Mouse (Mus musculus) embryonic facial prominence, embryonic 13.5 days (tissue): ENCODE data around the gene Fstl4. TPM values are rescaled to one million over a fixed set of nuclear protein-coding genes. Genes with fewer than 3 reads are reported as not detected.

Source experiments
- ATAC-seq: fragments of 200-750 bp; cut with Nextera tagmentation; 2 replicates; pipeline ENCODE4 v1.8.0; 2017; ENCODE audit warnings: low read depth; ENCODE audit not compliant: insufficient number of reproducible peaks, insufficient read depth, low FRiP score, low TSS enrichment
- H3K27ac ChIP-seq: fragments of 300-500 bp; sonication (generic); 2 replicates; pipeline ENCODE4 v1.5.1; 2015; ENCODE audit warnings: moderate library complexity, mild to moderate bottlenecking, inconsistent platforms
- H3K27me3 ChIP-seq: fragments of 300-500 bp; sonication (generic); 2 replicates; pipeline ENCODE4 v1.6.1; 2015; ENCODE audit warnings: mild to moderate bottlenecking, inconsistent platforms
- H3K36me3 ChIP-seq: fragments of 300-500 bp; sonication (generic); 2 replicates; pipeline ENCODE4 v1.6.1; 2015; ENCODE audit warnings: mild to moderate bottlenecking, inconsistent platforms
- H3K4me1 ChIP-seq: fragments of 300-500 bp; sonication (generic); 2 replicates; pipeline ENCODE4 v1.6.1; 2015; ENCODE audit warnings: inconsistent platforms
- H3K4me2 ChIP-seq: fragments of 300-500 bp; sonication (generic); 2 replicates; pipeline ENCODE4 v1.6.1; 2015; ENCODE audit warnings: moderate library complexity, mild to moderate bottlenecking, inconsistent platforms
- H3K4me3 ChIP-seq: fragments of 300-500 bp; sonication (generic); 2 replicates; pipeline ENCODE4 v1.5.1; 2015; ENCODE audit warnings: mild to moderate bottlenecking, inconsistent platforms
- H3K9ac ChIP-seq: fragments of 300-500 bp; sonication (generic); 2 replicates; pipeline ENCODE4 v1.6.1; 2015; ENCODE audit warnings: mild to moderate bottlenecking, inconsistent platforms
- H3K9me3 ChIP-seq: fragments of 300-500 bp; sonication (generic); 2 replicates; pipeline ENCODE4 v1.6.1; 2016; ENCODE audit warnings: inconsistent platforms
- WGBS: fragments of 180-500 bp; shearing (Covaris S2); methylation state at CpG from one replicate; pipeline ENCODE4 v1.1.7; 2015; ENCODE audit warnings: mixed read lengths; 5-methylcytosine and 5-hydroxymethylcytosine counted together
- polyA plus RNA-seq: library from polyadenylated mRNA; unstranded; fragments of >200 nt; fragmentation: Nextera tagmentation; extraction: Ambion mirVana; gene quantifications from 2 replicates; pipeline ENCODE4 v1.2.1, GENCODE M21; 2015

The Fstl4 gene
- polyA plus RNA-seq, 1 experiment from 2014 or later = 1.7 TPM

GRCm38 (mm10) chr11:53028421-53029168 lies 264.2 kb downstream of the Fstl4 start:
- H3K36me3 ChIP-seq = no peaks in the 10 kb centered on the region
- ATAC-seq = no peak
- 82% methylated on average over 7 of the region's 7 CpGs for WGBS

DNA sequence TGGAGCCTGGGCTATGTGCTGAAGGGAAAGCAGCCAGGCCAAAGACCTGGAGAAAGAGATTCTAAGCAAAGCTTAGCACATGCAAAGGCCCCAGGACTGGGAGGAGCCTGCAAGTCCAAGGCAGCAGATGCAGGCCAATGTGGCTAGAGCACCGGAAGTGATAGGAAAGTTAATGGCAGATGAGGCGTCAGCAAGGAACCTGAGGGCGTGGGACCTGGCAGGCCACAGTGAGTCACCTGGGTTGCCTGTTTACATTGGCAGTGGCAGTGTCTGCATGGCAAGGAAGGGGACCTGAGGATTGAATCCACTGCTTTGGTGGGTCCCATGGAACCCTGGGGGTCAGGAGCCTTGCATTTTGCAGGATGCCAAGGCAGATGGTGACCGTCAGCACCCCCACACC lies 267.3 kb downstream of the Fstl4 start:
- WGBS = 87% methylated on average over 4 of the region's 4 CpGs
- no peaks in the 10 kb centered on the region for H3K9me3 ChIP-seq
- ATAC-seq = no peak
- H3K4me3 ChIP-seq = no peak overlapping the region
- H3K9ac ChIP-seq = no peak overlapping the region
- no peak overlapping the region for H3K27ac ChIP-seq
- no peak overlapping the region for H3K4me2 ChIP-seq
- no peaks in the 10 kb centered on the region for H3K36me3 ChIP-seq
- peaks cover 5% of the 10 kb centered on the region; the same call in 1 of the 2 replicates for H3K4me1 ChIP-seq
- 0 out of 2 replicates have a peak, but pooled peaks cover 2% of the 10 kb centered on the region for H3K27me3 ChIP-seq

More at GRCm38 (mm10) chr11:53028421-53029168, 264.2 kb downstream of the Fstl4 start:
- Histone ChIP-seq H3K4me2 (no peak overlapping the region), H3K9me3 (no peaks in the 10 kb centered on the region; the same call in 1 of the 2 replicates), H3K27ac (no peak overlapping the region), H3K9ac (no peak overlapping the region), H3K27me3 (0 out of 2 replicates have a peak, but pooled peaks cover 2% of the 10 kb centered on the region), H3K4me1 (no peaks in the 10 kb centered on the region), H3K4me3 (no peak overlapping the region)

GRCm38 (mm10) chr11:53032336-53032735 lies 267.9 kb downstream of the Fstl4 start:
- H3K36me3 ChIP-seq = no peaks in the 10 kb centered on the region
- H3K4me3 ChIP-seq = no peak overlapping the region
- no peak for ATAC-seq
- H3K4me1 ChIP-seq = peaks cover 5% of the 10 kb centered on the region; the same call in 1 of the 2 replicates
- no peaks in the 10 kb centered on the region for H3K9me3 ChIP-seq
- no peak overlapping the region for H3K4me2 ChIP-seq
- no peak overlapping the region for H3K9ac ChIP-seq
- no peak overlapping the region for H3K27ac ChIP-seq
- 0 out of 2 replicates have a peak, but pooled peaks cover 2% of the 10 kb centered on the region for H3K27me3 ChIP-seq
- 25% methylated on average over 4 of the region's 4 CpGs for WGBS

DNA sequence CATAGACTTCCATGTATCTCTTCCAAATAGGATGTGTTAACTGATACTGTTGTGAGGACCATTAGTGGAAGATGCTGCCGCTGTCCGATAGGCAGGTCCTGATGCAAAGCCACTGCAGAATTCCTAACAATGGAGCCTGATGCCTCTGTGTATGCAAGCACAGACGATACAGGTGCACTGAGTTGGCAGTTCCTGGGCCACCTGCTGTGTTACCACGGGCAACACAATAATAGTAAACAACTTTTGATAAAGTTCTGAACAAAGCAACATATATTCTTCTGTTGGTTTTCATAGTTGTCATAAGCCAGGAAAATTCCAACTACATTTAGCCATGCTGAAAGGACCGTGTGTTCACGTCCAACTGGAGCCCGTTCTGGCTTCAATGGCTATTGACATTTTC lies 271.0 kb downstream of the Fstl4 start:
- Histone ChIP-seq H3K4me1 (peaks cover 5% of the 10 kb centered on the region; the same call in 1 of the 2 replicates), H3K9me3 (no peaks in the 10 kb centered on the region), H3K36me3 (no peaks in the 10 kb centered on the region), H3K4me2 (no peak overlapping the region), H3K27ac (no peak overlapping the region), H3K27me3 (0 out of 2 replicates have a peak, but pooled peaks cover 2% of the 10 kb centered on the region), H3K4me3 (no peak overlapping the region), H3K9ac (no peak overlapping the region)
- 85% methylated on average over 7 of the region's 7 CpGs for WGBS
- no peak for ATAC-seq

DNA sequence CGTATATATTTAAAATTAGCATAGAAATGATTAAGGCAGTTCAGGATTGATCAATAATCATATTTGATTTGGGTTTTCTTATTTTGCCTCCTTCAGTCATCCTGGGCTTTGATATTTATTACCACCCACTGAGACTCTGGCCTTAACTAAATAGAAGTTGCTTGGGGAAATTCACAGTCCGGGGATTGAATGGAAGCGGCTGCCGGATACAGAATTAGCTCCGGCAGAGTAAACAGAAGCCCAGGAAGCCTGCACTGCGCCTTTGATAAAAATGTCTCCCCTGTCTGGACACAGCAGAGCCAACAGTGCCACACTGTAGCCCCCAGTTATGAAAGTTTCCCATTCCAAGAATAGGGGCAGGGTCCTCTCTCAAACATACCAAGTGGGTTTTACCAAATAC lies 282.4 kb downstream of the Fstl4 start:
- Histone ChIP-seq H3K4me1 (no peaks in the 10 kb centered on the region), H3K4me3 (no peak overlapping the region), H3K27me3 (no peaks in the 10 kb centered on the region), H3K9me3 (no peaks in the 10 kb centered on the region), H3K9ac (no peak overlapping the region), H3K27ac (no peak overlapping the region), H3K36me3 (no peaks in the 10 kb centered on the region), H3K4me2 (no peak overlapping the region)
- 56% methylated on average over 6 of the region's 6 CpGs for WGBS
- no peak for ATAC-seq

- WGBS = 51% methylated on average over 5 of the region's 5 CpGs
- H3K27me3 ChIP-seq = no peaks in the 10 kb centered on the region
Observed at GRCm38 (mm10) chr11:53054151-53054550, 289.7 kb downstream of the Fstl4 start.

GRCm38 (mm10) chr11:53055896-53056295 lies 291.5 kb downstream of the Fstl4 start:
- Histone ChIP-seq H3K36me3 (no peaks in the 10 kb centered on the region), H3K9me3 (no peaks in the 10 kb centered on the region), H3K4me2 (no peak overlapping the region), H3K4me3 (no peak overlapping the region), H3K9ac (no peak overlapping the region), H3K4me1 (peaks cover 11% of the 10 kb centered on the region), H3K27ac (no peak overlapping the region), H3K27me3 (no peaks in the 10 kb centered on the region)
- 78% methylated on average over 6 of the region's 6 CpGs for WGBS
- ATAC-seq = no peak

More at GRCm38 (mm10) chr11:53054151-53054550, 289.7 kb downstream of the Fstl4 start:
- Histone ChIP-seq H3K36me3 (no peaks in the 10 kb centered on the region), H3K9me3 (no peaks in the 10 kb centered on the region), H3K9ac (no peak overlapping the region), H3K27ac (no peak overlapping the region), H3K4me3 (no peak overlapping the region), H3K4me1 (peaks cover 7% of the 10 kb centered on the region; the same call in 1 of the 2 replicates), H3K4me2 (no peak overlapping the region)
- no peak for ATAC-seq

GRCm38 (mm10) chr11:53056781-53057180 lies 292.3 kb downstream of the Fstl4 start:
- H3K4me3 ChIP-seq = no peak overlapping the region
- H3K4me1 ChIP-seq = peaks cover 18% of the 10 kb centered on the region
- ATAC-seq = no peak
- no peak overlapping the region for H3K9ac ChIP-seq
- no peak overlapping the region for H3K4me2 ChIP-seq
- 81% methylated on average over 6 of the region's 6 CpGs for WGBS
- H3K9me3 ChIP-seq = no peaks in the 10 kb centered on the region
- no peaks in the 10 kb centered on the region for H3K27me3 ChIP-seq
- H3K36me3 ChIP-seq = no peaks in the 10 kb centered on the region
- no peak overlapping the region for H3K27ac ChIP-seq

GRCm38 (mm10) chr11:53057821-53058553 lies 293.6 kb downstream of the Fstl4 start:
- Histone ChIP-seq H3K4me1 (peaks cover 18% of the 10 kb centered on the region), H3K9ac (no peak overlapping the region), H3K36me3 (no peaks in the 10 kb centered on the region), H3K4me3 (no peak overlapping the region), H3K27ac (no peak overlapping the region), H3K9me3 (no peaks in the 10 kb centered on the region), H3K4me2 (no peak overlapping the region), H3K27me3 (no peaks in the 10 kb centered on the region)
- 72% methylated on average over 17 of the region's 17 CpGs for WGBS
- ATAC-seq = no peak

DNA sequence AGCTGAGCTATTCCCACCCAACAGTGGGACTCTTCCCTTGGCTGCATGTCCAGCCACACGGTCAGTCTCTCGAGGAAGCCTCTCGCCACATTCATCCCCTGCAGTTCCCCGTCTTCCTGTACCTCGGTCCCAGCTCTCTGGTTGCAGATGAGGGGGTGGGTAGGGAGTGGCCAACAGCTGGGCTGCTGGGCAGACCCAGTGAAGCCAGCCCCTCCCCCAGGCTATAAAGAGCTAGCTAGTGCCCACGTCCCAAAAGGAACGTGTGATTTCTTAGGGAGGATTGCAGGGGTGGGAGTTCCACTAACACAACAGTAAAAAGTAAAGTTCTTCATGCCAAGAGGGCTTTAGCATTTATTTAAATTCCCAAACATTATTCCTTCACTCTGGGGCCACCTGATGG lies 294.1 kb downstream of the Fstl4 start:
- ATAC-seq = no peak
- Histone ChIP-seq H3K4me1 (peaks cover 18% of the 10 kb centered on the region), H3K9me3 (no peaks in the 10 kb centered on the region), H3K4me2 (no peak overlapping the region), H3K4me3 (no peak overlapping the region), H3K27ac (no peak overlapping the region), H3K36me3 (no peaks in the 10 kb centered on the region), H3K9ac (no peak overlapping the region), H3K27me3 (no peaks in the 10 kb centered on the region)
- WGBS = 34% methylated on average over 7 of the region's 7 CpGs

DNA sequence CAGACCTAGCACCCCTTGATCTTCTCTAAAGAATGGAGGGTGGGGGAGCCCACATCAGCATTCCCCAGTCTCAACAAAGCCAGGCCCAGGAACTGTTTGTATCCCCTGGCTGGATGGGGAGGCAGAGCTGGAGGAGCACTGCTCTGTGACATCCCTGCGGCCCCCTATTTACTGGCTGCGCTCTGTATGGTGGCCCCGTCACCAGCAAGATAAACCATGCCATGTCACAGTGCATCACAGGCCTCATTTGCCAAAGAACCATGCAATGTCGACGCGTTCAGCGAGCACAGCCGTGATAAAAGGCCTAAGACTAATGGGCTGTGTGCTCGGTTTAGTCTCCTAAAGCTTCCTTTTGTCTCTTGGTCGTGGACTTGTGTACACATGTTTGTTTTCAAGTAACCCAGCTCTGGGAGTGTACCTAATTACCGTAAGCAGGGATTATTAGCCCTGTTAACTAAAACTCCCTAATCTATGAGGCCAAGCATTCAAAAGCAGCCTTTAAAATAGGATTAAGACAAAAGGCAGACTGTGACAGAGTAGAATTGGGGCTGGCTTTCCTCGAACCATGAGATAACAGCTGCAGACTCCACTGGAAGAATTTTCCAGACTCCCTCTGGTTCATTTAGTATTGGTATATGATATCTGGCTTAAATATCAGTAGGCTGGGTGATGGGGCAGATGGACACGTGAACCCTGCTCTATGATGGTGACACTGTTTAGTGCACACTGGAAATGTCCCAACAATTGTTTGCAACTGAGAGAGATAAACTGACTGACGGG lies 303.5 kb downstream of the Fstl4 start:
- no peak for ATAC-seq
- Histone ChIP-seq H3K27ac (no peak overlapping the region; the same call in 1 of the 2 replicates), H3K9me3 (no peaks in the 10 kb centered on the region), H3K4me2 (no peak overlapping the region), H3K9ac (no peak overlapping the region), H3K27me3 (no peaks in the 10 kb centered on the region), H3K36me3 (no peaks in the 10 kb centered on the region), H3K4me3 (no peak overlapping the region), H3K4me1 (peaks cover 15% of the 10 kb centered on the region)
- 39% methylated on average over 14 of the region's 14 CpGs for WGBS
